Mouse (Mus musculus): ENCODE measurements around the gene Lsamp. TPM values are rescaled to one million over a fixed set of nuclear protein-coding genes. Genes with fewer than 3 reads are reported as not detected.

Gene Lsamp
- total RNA-seq, 1 experiment: not detected

GRCm38 (mm10) chr16:41343431-41343830 is 1359.3 kb downstream of the Lsamp start:
- no peak overlapping the region for H3K9ac ChIP-seq (ENCODE audit: insufficient read depth, low read depth, low read length, poor library complexity, severe bottlenecking)
- H3K36me3 ChIP-seq (ENCODE audit: control insufficient read depth, insufficient read depth, low read length, poor library complexity, severe bottlenecking): no peaks in the 10 kb centered on the region
- no peak overlapping the region for H3K4me3 ChIP-seq (ENCODE audit: insufficient read depth in 1 of 2, low read depth in 1 of 2, low read length in 2 of 2, poor library complexity in 1 of 2, severe bottlenecking in 1 of 2)
- in situ Hi-C loops (cut with MboI; ENCODE audit: low sequenced_read_pairs in 2 of 2, unreplicated experiment in 2 of 2): no loop called here
- H3K4me1 ChIP-seq (ENCODE audit: control insufficient read depth in 2 of 2, insufficient read depth in 2 of 2, low read length in 2 of 2, poor library complexity in 1 of 2): no peaks in the 10 kb centered on the region
- no peak for DNase-seq (ENCODE audit: low read depth, low spot score)
- H3K27ac ChIP-seq (ENCODE audit: insufficient read depth, low read depth, low read length, poor library complexity, severe bottlenecking): no peak overlapping the region
- no peaks in the 10 kb centered on the region for H3K9me3 ChIP-seq (ENCODE audit: control insufficient read depth, insufficient read depth, low read depth, low read length)
- no peak for TF ChIP-seq CHD2 (IDR thresholded peaks at IDR 0.05; ENCODE audit: low read depth, low read length)
- TF ChIP-seq MAFK (IDR thresholded peaks at IDR 0.05; ENCODE audit: insufficient read depth, low read depth, low read length): no peak
- no peak for TF ChIP-seq HCFC1 (IDR thresholded peaks at IDR 0.05; ENCODE audit: borderline replicate concordance, insufficient read depth, low read length)
- TF ChIP-seq ZNF384 (IDR thresholded peaks at IDR 0.05; ENCODE audit: low read depth, low read length): no peak
- no peak for TF ChIP-seq ZC3H11A (IDR thresholded peaks at IDR 0.05; ENCODE audit: borderline replicate concordance, low read depth, low read length)

GRCm38 (mm10) chr16:41365138-41365537 is 1381.0 kb downstream of the Lsamp start:
- Histone ChIP-seq H3K9me3 (ENCODE audit: control insufficient read depth, insufficient read depth, low read depth, low read length) (no peaks in the 10 kb centered on the region), H3K4me1 (ENCODE audit: control insufficient read depth in 2 of 2, insufficient read depth in 2 of 2, low read length in 2 of 2, poor library complexity in 1 of 2) (no peaks in the 10 kb centered on the region), H3K4me3 (ENCODE audit: insufficient read depth in 1 of 2, low read depth in 1 of 2, low read length in 2 of 2, poor library complexity in 1 of 2, severe bottlenecking in 1 of 2) (no peak overlapping the region), H3K36me3 (ENCODE audit: control insufficient read depth, insufficient read depth, low read length, poor library complexity, severe bottlenecking) (no peaks in the 10 kb centered on the region), H3K9ac (ENCODE audit: insufficient read depth, low read depth, low read length, poor library complexity, severe bottlenecking) (no peak overlapping the region), H3K27ac (ENCODE audit: insufficient read depth, low read depth, low read length, poor library complexity, severe bottlenecking) (no peak overlapping the region)
- in situ Hi-C loops (cut with MboI; ENCODE audit: low sequenced_read_pairs in 2 of 2, unreplicated experiment in 2 of 2): no loop called here
- DNase-seq (ENCODE audit: low read depth, low spot score): no peak
- TF ChIP-seq HCFC1 (IDR thresholded peaks at IDR 0.05; ENCODE audit: borderline replicate concordance, insufficient read depth, low read length) (no peak), ZNF384 (IDR thresholded peaks at IDR 0.05; ENCODE audit: low read depth, low read length) (no peak), ZC3H11A (IDR thresholded peaks at IDR 0.05; ENCODE audit: borderline replicate concordance, low read depth, low read length) (no peak), MAFK (IDR thresholded peaks at IDR 0.05; ENCODE audit: insufficient read depth, low read depth, low read length) (no peak), CHD2 (IDR thresholded peaks at IDR 0.05; ENCODE audit: low read depth, low read length) (no peak)

GRCm38 (mm10) chr16:41383702-41384101 is 1399.5 kb downstream of the Lsamp start:
- in situ Hi-C loops (cut with MboI; ENCODE audit: low sequenced_read_pairs in 2 of 2, unreplicated experiment in 2 of 2): no loop called here
- H3K36me3 ChIP-seq (ENCODE audit: control insufficient read depth, insufficient read depth, low read length, poor library complexity, severe bottlenecking): no peaks in the 10 kb centered on the region
- no peak for DNase-seq (ENCODE audit: low read depth, low spot score)
- no peak for TF ChIP-seq HCFC1 (IDR thresholded peaks at IDR 0.05; ENCODE audit: borderline replicate concordance, insufficient read depth, low read length)
- no peak for TF ChIP-seq ZNF384 (IDR thresholded peaks at IDR 0.05; ENCODE audit: low read depth, low read length)
- TF ChIP-seq ZC3H11A (IDR thresholded peaks at IDR 0.05; ENCODE audit: borderline replicate concordance, low read depth, low read length): no peak
- no peak for TF ChIP-seq CHD2 (IDR thresholded peaks at IDR 0.05; ENCODE audit: low read depth, low read length)
- no peak for TF ChIP-seq MAFK (IDR thresholded peaks at IDR 0.05; ENCODE audit: insufficient read depth, low read depth, low read length)
- no peaks in the 10 kb centered on the region for H3K9me3 ChIP-seq (ENCODE audit: control insufficient read depth, insufficient read depth, low read depth, low read length)
- no peak overlapping the region for H3K27ac ChIP-seq (ENCODE audit: insufficient read depth, low read depth, low read length, poor library complexity, severe bottlenecking)
- H3K9ac ChIP-seq (ENCODE audit: insufficient read depth, low read depth, low read length, poor library complexity, severe bottlenecking): no peak overlapping the region
- H3K4me1 ChIP-seq (ENCODE audit: control insufficient read depth in 2 of 2, insufficient read depth in 2 of 2, low read length in 2 of 2, poor library complexity in 1 of 2): no peaks in the 10 kb centered on the region
- no peak overlapping the region for H3K4me3 ChIP-seq (ENCODE audit: insufficient read depth in 1 of 2, low read depth in 1 of 2, low read length in 2 of 2, poor library complexity in 1 of 2, severe bottlenecking in 1 of 2)

GRCm38 (mm10) chr16:41384288-41384687 is 1400.1 kb downstream of the Lsamp start:
- Histone ChIP-seq H3K4me1 (ENCODE audit: control insufficient read depth in 2 of 2, insufficient read depth in 2 of 2, low read length in 2 of 2, poor library complexity in 1 of 2) (no peaks in the 10 kb centered on the region), H3K9ac (ENCODE audit: insufficient read depth, low read depth, low read length, poor library complexity, severe bottlenecking) (no peak overlapping the region), H3K36me3 (ENCODE audit: control insufficient read depth, insufficient read depth, low read length, poor library complexity, severe bottlenecking) (no peaks in the 10 kb centered on the region), H3K4me3 (ENCODE audit: insufficient read depth in 1 of 2, low read depth in 1 of 2, low read length in 2 of 2, poor library complexity in 1 of 2, severe bottlenecking in 1 of 2) (no peak overlapping the region), H3K27ac (ENCODE audit: insufficient read depth, low read depth, low read length, poor library complexity, severe bottlenecking) (no peak overlapping the region), H3K9me3 (ENCODE audit: control insufficient read depth, insufficient read depth, low read depth, low read length) (no peaks in the 10 kb centered on the region)
- no peak for DNase-seq (ENCODE audit: low read depth, low spot score)
- in situ Hi-C loops (cut with MboI; ENCODE audit: low sequenced_read_pairs in 2 of 2, unreplicated experiment in 2 of 2): no loop called here
- no peak for TF ChIP-seq ZNF384 (IDR thresholded peaks at IDR 0.05; ENCODE audit: low read depth, low read length)
- no peak for TF ChIP-seq ZC3H11A (IDR thresholded peaks at IDR 0.05; ENCODE audit: borderline replicate concordance, low read depth, low read length)
- no peak for TF ChIP-seq CHD2 (IDR thresholded peaks at IDR 0.05; ENCODE audit: low read depth, low read length)
- TF ChIP-seq HCFC1 (IDR thresholded peaks at IDR 0.05; ENCODE audit: borderline replicate concordance, insufficient read depth, low read length): no peak
- TF ChIP-seq MAFK (IDR thresholded peaks at IDR 0.05; ENCODE audit: insufficient read depth, low read depth, low read length): no peak

GRCm38 (mm10) chr16:41408850-41409249 is 1424.7 kb downstream of the Lsamp start:
- peak; percentile 4 for DNase-seq (ENCODE audit: low read depth, low spot score)
- H3K4me1 ChIP-seq (ENCODE audit: control insufficient read depth in 2 of 2, insufficient read depth in 2 of 2, low read length in 2 of 2, poor library complexity in 1 of 2): no peaks in the 10 kb centered on the region
- H3K36me3 ChIP-seq (ENCODE audit: control insufficient read depth, insufficient read depth, low read length, poor library complexity, severe bottlenecking): no peaks in the 10 kb centered on the region
- H3K9ac ChIP-seq (ENCODE audit: insufficient read depth, low read depth, low read length, poor library complexity, severe bottlenecking): no peak overlapping the region
- no peaks in the 10 kb centered on the region for H3K9me3 ChIP-seq (ENCODE audit: control insufficient read depth, insufficient read depth, low read depth, low read length)
- no peak overlapping the region for H3K27ac ChIP-seq (ENCODE audit: insufficient read depth, low read depth, low read length, poor library complexity, severe bottlenecking)
- H3K4me3 ChIP-seq (ENCODE audit: insufficient read depth in 1 of 2, low read depth in 1 of 2, low read length in 2 of 2, poor library complexity in 1 of 2, severe bottlenecking in 1 of 2): no peak overlapping the region
- TF ChIP-seq ZNF384 (IDR thresholded peaks at IDR 0.05; ENCODE audit: low read depth, low read length) (no peak), ZC3H11A (IDR thresholded peaks at IDR 0.05; ENCODE audit: borderline replicate concordance, low read depth, low read length) (no peak), CHD2 (IDR thresholded peaks at IDR 0.05; ENCODE audit: low read depth, low read length) (no peak)
- in situ Hi-C loops (cut with MboI; ENCODE audit: low sequenced_read_pairs in 2 of 2, unreplicated experiment in 2 of 2): no loop called here
